Mouse (Mus musculus) stomach, postnatal 0 days (tissue): ENCODE measurements around the gene Ninj2.

Source experiments
- CTCF ChIP-seq: IDR thresholded peaks from 2 replicates; pipeline ENCODE4 v1.5.1; 2016; ENCODE audit warnings: antibody characterized with exemption, low read depth, mild to moderate bottlenecking, moderate library complexity
- EP300 ChIP-seq: optimal IDR thresholded peaks from 2 replicates; pipeline ENCODE3; 2016; ENCODE audit warnings: antibody characterized with exemption

- TF ChIP-seq CTCF, result no peak
- no peak for TF ChIP-seq EP300
These were observed 52.3 kb downstream of the Ninj2 start for GRCm38 (mm10) chr6:120145439-120145838.
